Mouse (Mus musculus) forebrain, embryonic 15.5 days (tissue): ENCODE measurements around the gene Usp18. TPM values are rescaled to one million over a fixed set of nuclear protein-coding genes. Genes with fewer than 3 reads are reported as not detected.

ENCODE experiments used
- ATAC-seq: fragments of 200-750 bp; cut with Nextera tagmentation; replicated peaks from 2 replicates; pipeline ENCODE4 v1.8.0; 2017; ENCODE audit warnings: mild to moderate bottlenecking, moderate TSS enrichment, moderate library complexity
- H3K27ac ChIP-seq: fragments of 300-500 bp; sonication (generic); replicated peaks from 2 replicates; pipeline ENCODE4 v1.5.1; 2015; ENCODE audit warnings: mild to moderate bottlenecking, inconsistent platforms
- H3K27me3 ChIP-seq: fragments of 300-500 bp; sonication (generic); 2 replicates; pipeline ENCODE4 v1.6.1; 2015; ENCODE audit warnings: inconsistent platforms
- H3K36me3 ChIP-seq: fragments of 300-500 bp; sonication (generic); 2 replicates; pipeline ENCODE4 v1.6.1; 2015; ENCODE audit warnings: mild to moderate bottlenecking, inconsistent platforms
- H3K4me1 ChIP-seq: fragments of 300-500 bp; sonication (generic); 2 replicates; pipeline ENCODE4 v1.6.1; 2015; ENCODE audit warnings: inconsistent platforms
- H3K4me2 ChIP-seq: fragments of 300-500 bp; sonication (generic); replicated peaks from 2 replicates; pipeline ENCODE4 v1.6.1; 2015; ENCODE audit warnings: mild to moderate bottlenecking, inconsistent platforms
- H3K4me3 ChIP-seq: fragments of 300-500 bp; sonication (generic); 2 replicates; pipeline ENCODE4 v1.5.1; 2015; ENCODE audit warnings: mild to moderate bottlenecking, inconsistent platforms
- H3K9ac ChIP-seq: fragments of 300-500 bp; sonication (generic); replicated peaks from 2 replicates; pipeline ENCODE4 v1.6.1; 2015; ENCODE audit warnings: mild to moderate bottlenecking, inconsistent platforms
- H3K9me3 ChIP-seq: fragments of 300-500 bp; sonication (generic); 2 replicates; pipeline ENCODE4 v1.6.1; 2016; ENCODE audit warnings: inconsistent platforms
- WGBS: fragments of 180-500 bp; shearing (Covaris S2); methylation state at CpG from one replicate; pipeline ENCODE4 v1.1.7; 2015; ENCODE audit warnings: mixed read lengths; 5-methylcytosine and 5-hydroxymethylcytosine counted together
- polyA plus RNA-seq: library from polyadenylated mRNA; unstranded; fragments of >200 nt; fragmentation: Nextera tagmentation; extraction: Ambion mirVana; gene quantifications from 2 replicates; pipeline ENCODE4 v1.2.1, GENCODE M21; 2015

The Usp18 gene
- polyA plus RNA-seq, 1 experiment from 2014 or later, result 0.92 TPM

DNA sequence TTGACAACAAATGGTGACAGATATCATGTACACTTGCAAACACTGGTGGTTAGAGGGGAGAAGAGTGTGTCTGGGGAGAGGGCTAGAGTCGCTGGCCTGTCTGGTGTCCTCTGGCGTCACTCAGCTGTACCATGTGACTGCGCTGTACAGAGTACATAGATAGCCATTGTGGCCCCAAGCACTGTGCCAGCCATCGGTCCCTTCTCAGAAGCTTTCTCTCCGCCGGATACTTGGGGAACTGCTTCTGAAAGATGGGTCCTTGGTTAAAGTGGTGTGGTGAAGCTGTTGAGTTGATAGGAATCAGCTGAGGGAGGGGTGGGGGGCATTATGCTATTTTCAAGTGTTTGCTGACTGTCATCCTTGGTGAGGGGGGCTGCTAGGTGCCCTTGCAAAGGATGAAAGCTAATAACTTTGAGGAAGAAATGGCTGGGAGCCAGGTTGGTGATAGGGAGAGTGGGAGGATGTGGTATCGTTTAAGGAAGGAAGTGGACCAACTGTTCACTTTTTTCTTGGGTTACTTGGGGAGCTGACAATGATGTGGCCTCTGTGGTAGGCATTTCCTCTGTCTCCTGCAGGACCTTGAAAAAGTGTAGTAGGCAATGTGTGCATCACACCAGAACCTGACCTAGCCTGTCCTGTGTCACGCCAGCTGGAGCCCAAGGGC is 30.9 kb upstream of the Usp18 start:
- no peaks in the 10 kb centered on the region for H3K9me3 ChIP-seq
- 90% methylated on average over 8 of the region's 8 CpGs for WGBS
- ATAC-seq, result no peak
- no peak overlapping the region for H3K4me3 ChIP-seq
- peaks cover 20% of the 10 kb centered on the region for H3K4me1 ChIP-seq
- H3K27ac ChIP-seq, result no peak overlapping the region
- peaks cover under 1% of the 10 kb centered on the region; the same call in 1 of the 2 replicates for H3K27me3 ChIP-seq
- H3K36me3 ChIP-seq, result no peaks in the 10 kb centered on the region
- H3K9ac ChIP-seq, result no peak overlapping the region
- H3K4me2 ChIP-seq, result no peak overlapping the region

DNA sequence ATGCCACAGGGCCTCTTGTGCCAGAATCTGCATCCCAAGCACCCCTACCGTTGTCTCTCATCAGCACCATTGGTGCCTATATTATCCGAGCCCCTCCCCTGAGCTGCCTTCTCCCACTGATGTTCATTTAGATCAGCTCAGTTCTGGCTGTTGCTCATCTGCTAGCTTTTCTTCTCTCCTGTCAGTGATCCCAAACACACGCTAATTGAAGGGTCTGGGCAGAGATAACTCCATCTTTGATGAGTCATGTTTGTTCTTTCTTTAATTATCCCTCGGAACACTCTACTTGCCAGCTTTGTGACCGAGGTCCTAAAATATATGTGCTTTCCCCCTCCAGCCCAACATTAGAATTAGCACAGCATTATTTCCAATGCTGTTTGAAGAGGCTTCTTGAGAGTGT is 30.4 kb upstream of the Usp18 start:
- Histone ChIP-seq H3K36me3 (no peaks in the 10 kb centered on the region), H3K9ac (no peak overlapping the region), H3K4me2 (no peak overlapping the region), H3K4me1 (peaks cover 17% of the 10 kb centered on the region), H3K4me3 (no peak overlapping the region), H3K27ac (no peak overlapping the region), H3K9me3 (no peaks in the 10 kb centered on the region), H3K27me3 (no peaks in the 10 kb centered on the region; the same call in 1 of the 2 replicates)
- ATAC-seq, result no peak
- WGBS, result 68% methylated on average over 5 of the region's 5 CpGs

DNA sequence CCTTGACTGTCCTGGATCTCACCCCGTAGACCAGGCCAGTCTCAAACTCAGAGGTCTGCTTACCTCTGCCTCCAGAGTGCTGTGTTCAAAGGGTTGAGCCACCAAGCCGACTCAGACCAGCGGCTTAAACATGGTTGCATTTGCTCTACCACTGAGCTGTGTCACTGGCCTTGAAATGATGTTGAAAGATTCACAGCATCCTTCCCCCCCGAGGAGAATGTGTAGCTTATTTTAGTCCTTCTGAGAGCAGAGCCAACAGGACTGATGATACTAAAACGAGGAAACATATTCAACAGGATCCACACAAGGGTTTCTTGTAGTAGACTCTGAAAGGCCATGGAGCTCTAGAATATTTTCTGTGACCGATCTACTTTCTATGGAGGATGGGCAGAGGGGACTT is 29.8 kb upstream of the Usp18 start:
- Histone ChIP-seq H3K9ac (no peak overlapping the region), H3K36me3 (no peaks in the 10 kb centered on the region), H3K27ac (no peak overlapping the region), H3K9me3 (no peaks in the 10 kb centered on the region), H3K4me3 (no peak overlapping the region), H3K4me1 (peaks cover 11% of the 10 kb centered on the region), H3K4me2 (no peak overlapping the region), H3K27me3 (no peaks in the 10 kb centered on the region)
- 82% methylated on average over 6 of the region's 6 CpGs for WGBS
- ATAC-seq, result no peak

DNA sequence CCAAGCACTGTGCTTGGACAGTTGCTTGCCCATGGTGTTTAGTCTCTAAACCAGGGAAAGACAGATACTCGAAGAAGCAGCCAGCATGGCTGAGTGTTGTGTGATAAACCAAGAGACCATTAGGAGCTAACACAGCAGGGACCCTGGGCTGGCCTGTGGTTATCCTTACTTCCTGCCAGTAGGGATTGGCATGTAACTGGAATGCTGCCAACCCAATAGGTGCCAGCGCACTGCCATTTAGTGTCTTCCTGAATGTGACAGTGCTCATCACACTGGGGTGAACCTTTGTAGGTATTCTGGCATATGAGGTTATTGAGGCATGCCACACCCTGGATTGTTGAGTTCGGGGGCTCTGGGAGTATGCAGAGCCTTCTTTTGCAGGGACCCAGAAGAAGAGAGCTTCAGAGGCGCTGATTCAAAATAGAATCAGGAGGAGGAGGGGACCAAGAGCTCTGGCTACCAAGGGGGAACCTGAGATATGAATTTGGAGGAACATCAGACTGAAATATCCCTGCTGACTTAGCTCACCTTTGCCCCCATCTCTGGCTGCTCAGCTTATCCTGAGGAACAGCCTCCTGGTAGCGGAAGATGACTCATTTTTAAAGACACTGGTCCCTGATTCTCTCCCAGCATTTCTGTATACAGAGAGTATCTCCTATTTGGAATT is 29.0 kb upstream of the Usp18 start:
- ATAC-seq, result no peak
- Histone ChIP-seq H3K9ac (no peak overlapping the region), H3K4me3 (no peak overlapping the region), H3K27ac (no peak overlapping the region), H3K4me1 (peaks cover 3% of the 10 kb centered on the region), H3K4me2 (no peak overlapping the region), H3K9me3 (no peaks in the 10 kb centered on the region), H3K27me3 (no peaks in the 10 kb centered on the region), H3K36me3 (no peaks in the 10 kb centered on the region)
- 88% methylated on average over 5 of the region's 5 CpGs for WGBS

DNA sequence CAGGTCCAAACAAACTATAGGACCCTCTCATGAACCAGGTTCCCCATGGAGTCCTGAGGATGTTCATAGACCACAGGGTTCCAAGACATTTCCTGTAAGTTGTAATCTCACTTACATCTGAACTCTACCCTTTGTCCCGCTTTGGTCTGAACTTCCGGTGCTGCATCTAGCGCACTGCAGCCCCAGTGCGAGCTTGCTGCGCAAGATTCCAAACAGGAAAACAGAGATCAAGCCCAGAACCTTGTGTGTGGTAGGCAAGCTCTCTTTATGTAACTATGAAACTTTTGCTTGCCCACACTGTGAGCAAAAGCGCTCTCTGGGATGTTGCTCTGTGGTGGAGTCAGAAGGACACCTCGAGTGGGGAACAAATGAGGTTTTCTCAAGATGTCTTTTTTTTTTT is 27.7 kb upstream of the Usp18 start:
- H3K4me3 ChIP-seq, result no peak overlapping the region
- WGBS, result 91% methylated on average over 7 of the region's 7 CpGs
- H3K27me3 ChIP-seq, result no peaks in the 10 kb centered on the region
- no peak overlapping the region for H3K4me2 ChIP-seq
- H3K36me3 ChIP-seq, result no peaks in the 10 kb centered on the region
- no peak for ATAC-seq
- H3K4me1 ChIP-seq, result no peaks in the 10 kb centered on the region
- no peak overlapping the region for H3K27ac ChIP-seq
- H3K9me3 ChIP-seq, result no peaks in the 10 kb centered on the region
- no peak overlapping the region for H3K9ac ChIP-seq

DNA sequence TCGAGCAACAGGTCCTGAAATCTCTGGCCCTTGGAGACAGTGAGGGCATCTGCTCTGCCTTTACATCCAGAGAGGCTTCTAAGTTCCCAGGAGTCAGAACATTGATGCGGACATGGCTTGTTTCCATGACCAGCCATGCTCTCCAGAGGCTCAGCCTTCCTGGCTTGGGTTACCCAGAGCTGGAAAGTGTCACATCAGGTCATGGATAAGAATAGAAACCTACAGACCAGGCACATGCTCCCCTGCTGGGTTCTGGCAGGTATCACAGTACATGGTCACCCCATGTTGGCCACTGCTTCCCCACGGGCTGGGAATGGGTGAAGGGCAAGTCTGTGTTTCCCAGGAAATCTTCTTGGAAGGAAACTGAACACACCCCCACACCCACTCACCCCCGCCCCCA is 26.3 kb upstream of the Usp18 start:
- H3K36me3 ChIP-seq, result no peaks in the 10 kb centered on the region
- no peaks in the 10 kb centered on the region for H3K4me1 ChIP-seq
- H3K9ac ChIP-seq, result no peak overlapping the region
- no peaks in the 10 kb centered on the region for H3K27me3 ChIP-seq
- H3K4me2 ChIP-seq, result no peak overlapping the region
- no peak overlapping the region for H3K27ac ChIP-seq
- H3K4me3 ChIP-seq, result no peak overlapping the region
- no peak for ATAC-seq
- 78% methylated on average over 4 of the region's 4 CpGs for WGBS
- no peaks in the 10 kb centered on the region for H3K9me3 ChIP-seq

DNA sequence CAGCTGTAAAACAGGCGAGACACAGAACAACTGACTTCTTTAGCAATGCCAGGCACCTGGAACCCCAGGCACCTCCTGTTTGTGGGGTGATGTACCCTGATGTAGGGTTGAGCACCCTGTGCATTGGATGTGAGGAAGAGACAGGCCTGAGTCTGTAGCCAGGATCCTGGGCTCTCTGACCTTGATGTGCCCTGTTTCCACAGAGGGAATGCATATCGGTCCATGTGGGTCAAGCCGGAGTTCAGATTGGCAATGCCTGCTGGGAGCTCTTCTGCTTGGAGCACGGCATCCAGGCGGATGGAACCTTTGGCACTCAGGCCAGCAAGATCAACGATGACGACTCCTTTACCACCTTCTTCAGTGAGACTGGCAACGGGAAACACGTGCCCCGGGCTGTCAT is 25.5 kb upstream of the Usp18 start:
- Histone ChIP-seq H3K4me3 (no peak overlapping the region), H3K36me3 (no peaks in the 10 kb centered on the region), H3K9ac (no peak overlapping the region), H3K27ac (no peak overlapping the region), H3K4me1 (no peaks in the 10 kb centered on the region), H3K4me2 (no peak overlapping the region), H3K27me3 (no peaks in the 10 kb centered on the region), H3K9me3 (no peaks in the 10 kb centered on the region)
- 95% methylated on average over 10 of the region's 10 CpGs for WGBS
- ATAC-seq, result no peak

DNA sequence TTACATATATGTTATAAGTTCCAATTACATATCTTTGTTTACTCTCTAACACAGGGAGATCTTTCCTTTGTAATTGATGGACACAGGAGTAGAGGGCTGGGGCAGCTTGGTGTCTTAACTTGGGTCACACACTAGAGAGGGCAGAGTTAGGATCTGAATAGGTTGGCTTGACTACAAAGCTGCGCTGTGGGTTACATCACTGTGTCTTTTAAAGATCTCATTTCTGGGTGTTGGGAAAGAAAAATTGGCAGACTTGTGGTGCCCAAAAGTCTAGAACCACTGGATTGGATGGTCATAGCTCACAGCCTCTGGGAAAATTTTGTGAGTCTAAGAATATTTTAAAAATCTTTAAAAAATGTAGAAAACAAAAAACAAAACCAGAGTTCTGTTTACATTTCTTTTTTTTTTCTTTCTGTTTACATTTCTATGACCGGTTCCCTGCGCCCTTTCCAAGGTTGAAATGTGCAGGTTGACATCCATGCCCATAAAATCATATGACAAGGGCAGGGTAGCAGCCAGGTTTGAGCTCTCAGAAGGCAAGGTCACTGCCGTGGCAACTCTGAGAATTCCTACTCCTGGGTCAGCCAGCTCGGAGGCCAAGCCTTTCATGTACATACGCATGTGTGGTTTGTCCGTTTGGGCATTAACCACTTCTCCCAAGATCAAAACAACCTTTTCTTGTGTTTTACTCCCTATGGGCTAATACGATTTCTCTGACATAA is 23.7 kb upstream of the Usp18 start:
- WGBS, result 91% methylated on average over 8 of the region's 8 CpGs
- Histone ChIP-seq H3K9ac (no peak overlapping the region), H3K27me3 (no peaks in the 10 kb centered on the region), H3K4me2 (no peak overlapping the region), H3K36me3 (no peaks in the 10 kb centered on the region), H3K4me3 (no peak overlapping the region), H3K4me1 (no peaks in the 10 kb centered on the region), H3K9me3 (no peaks in the 10 kb centered on the region), H3K27ac (no peak overlapping the region)
- ATAC-seq, result no peak

DNA sequence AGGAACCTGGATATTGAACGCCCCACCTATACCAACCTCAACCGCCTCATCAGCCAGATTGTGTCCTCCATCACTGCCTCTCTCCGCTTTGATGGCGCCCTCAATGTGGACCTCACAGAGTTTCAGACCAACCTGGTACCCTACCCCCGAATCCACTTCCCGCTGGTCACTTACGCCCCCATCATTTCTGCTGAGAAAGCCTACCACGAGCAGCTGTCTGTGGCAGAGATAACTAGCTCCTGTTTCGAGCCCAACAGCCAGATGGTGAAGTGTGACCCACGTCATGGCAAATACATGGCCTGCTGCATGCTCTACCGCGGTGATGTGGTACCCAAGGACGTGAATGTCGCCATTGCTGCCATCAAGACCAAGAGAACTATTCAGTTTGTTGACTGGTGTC is 22.7 kb upstream of the Usp18 start:
- ATAC-seq, result no peak
- H3K36me3 ChIP-seq, result no peaks in the 10 kb centered on the region
- WGBS, result 94% methylated on average over 14 of the region's 14 CpGs
- no peak overlapping the region for H3K4me3 ChIP-seq
- H3K4me2 ChIP-seq, result no peak overlapping the region
- no peaks in the 10 kb centered on the region for H3K4me1 ChIP-seq
- no peak overlapping the region for H3K9ac ChIP-seq
- H3K9me3 ChIP-seq, result no peaks in the 10 kb centered on the region
- no peak overlapping the region for H3K27ac ChIP-seq
- no peaks in the 10 kb centered on the region for H3K27me3 ChIP-seq

DNA sequence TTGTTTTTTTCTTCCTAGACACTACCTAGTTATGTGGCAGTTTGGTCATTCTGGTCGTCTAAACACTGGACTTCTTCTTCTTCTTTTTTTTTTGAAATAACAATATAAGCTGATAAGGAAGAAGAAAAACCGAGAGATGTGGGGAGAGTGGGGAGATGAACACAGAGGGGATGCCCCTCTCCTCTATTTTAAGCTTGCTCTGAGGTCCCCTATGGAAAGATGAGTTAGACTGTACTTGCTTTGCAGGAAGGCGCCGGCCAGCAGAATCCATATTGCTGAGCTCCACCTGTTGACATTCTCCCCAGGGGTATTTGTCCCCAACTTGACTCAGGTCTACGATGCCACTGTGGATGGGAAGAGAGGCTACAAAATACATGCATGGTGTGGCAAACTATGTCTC is 21.6 kb upstream of the Usp18 start:
- H3K4me1 ChIP-seq, result no peaks in the 10 kb centered on the region
- no peak for ATAC-seq
- no peak overlapping the region for H3K27ac ChIP-seq
- no peak overlapping the region for H3K4me3 ChIP-seq
- H3K27me3 ChIP-seq, result no peaks in the 10 kb centered on the region
- no peaks in the 10 kb centered on the region for H3K36me3 ChIP-seq
- no peak overlapping the region for H3K4me2 ChIP-seq
- WGBS, result 73% methylated on average over 5 of the region's 5 CpGs
- H3K9ac ChIP-seq, result no peak overlapping the region
- no peaks in the 10 kb centered on the region for H3K9me3 ChIP-seq

DNA sequence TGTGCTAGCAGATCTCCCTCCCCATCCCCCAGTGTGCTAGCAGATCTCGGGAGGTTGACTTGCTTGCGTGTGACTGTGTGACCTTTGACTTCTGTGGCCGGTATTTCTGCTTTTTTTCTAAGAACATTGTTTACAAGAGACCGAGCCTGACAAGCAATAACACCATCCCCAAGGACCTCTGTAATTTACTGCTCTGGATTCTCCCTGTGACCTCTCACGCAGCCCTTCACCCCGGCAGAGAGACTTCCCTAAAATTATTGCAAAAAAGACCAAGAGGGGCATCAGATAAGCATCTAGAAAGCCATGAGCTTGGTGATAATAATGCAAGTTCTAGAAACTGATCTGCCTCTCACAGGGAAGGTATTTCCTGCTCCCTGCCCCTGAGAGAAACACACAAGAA is 20.7 kb upstream of the Usp18 start:
- ATAC-seq, result no peak
- Histone ChIP-seq H3K4me3 (no peak overlapping the region), H3K4me1 (no peaks in the 10 kb centered on the region), H3K27ac (no peak overlapping the region), H3K9me3 (no peaks in the 10 kb centered on the region), H3K9ac (no peak overlapping the region), H3K27me3 (no peaks in the 10 kb centered on the region), H3K36me3 (no peaks in the 10 kb centered on the region), H3K4me2 (no peak overlapping the region)
- 64% methylated on average over 6 of the region's 6 CpGs for WGBS

DNA sequence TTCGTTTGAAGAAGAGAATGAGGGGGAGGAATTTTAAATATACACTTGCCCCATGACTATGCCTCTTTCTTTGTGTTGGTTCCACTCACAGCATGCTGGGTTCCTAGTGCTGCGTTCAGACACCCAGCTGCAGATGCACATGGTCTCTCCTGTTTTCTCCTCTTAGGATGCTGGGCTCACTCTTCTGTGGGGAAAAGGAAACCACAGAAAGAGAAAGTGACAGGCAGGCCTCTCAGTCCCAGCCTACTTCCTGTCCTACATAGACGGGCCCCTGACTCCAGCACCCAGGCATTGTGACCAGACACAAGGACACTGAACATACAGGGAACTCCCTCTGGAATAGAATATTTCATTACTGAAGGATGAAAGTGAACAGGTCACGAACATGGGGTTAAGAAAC is 19.7 kb upstream of the Usp18 start:
- Histone ChIP-seq H3K4me1 (no peaks in the 10 kb centered on the region), H3K4me2 (no peak overlapping the region), H3K27ac (no peak overlapping the region), H3K9ac (no peak overlapping the region), H3K27me3 (no peaks in the 10 kb centered on the region), H3K4me3 (no peak overlapping the region), H3K36me3 (no peaks in the 10 kb centered on the region), H3K9me3 (no peaks in the 10 kb centered on the region)
- no peak for ATAC-seq
- WGBS, result 75% methylated on average over 4 of the region's 4 CpGs
